9 mouse cellular contexts compared by ENCODE assay signal in the genomic region with DNA sequence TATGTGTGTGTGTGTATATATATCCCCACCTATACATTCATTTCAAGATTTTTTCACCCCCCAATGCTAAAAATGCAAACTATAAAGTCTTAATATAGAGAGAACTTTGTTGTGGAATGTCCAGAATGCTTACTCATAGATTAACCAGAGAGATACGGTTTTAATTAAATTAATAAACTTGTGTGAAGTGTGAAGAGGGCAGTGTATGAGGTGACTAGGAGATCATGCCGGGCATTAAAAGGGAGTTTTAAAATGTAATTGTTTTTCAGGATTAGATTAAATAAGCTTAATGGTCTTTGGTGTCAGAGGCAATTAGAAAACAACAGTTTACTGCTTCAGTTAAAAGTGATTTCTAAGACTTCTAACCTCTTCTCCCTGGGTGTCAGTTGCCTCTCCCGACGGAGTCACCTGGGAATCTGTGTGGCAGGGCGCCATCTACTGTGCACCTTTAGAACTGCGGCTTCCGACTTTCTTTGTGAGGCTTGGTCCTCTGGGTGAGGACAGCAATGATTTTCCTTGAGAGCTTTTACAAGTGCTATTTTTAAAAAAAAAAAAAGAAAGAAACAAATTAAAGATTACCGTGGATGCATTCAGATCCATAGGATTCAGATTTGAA. TPM values are rescaled to one million over a fixed set of nuclear protein-coding genes. Genes with fewer than 3 reads are reported as not detected.
DNase-seq lines count a peak whose midpoint lies in the region; ATAC-seq and TF ChIP-seq lines count a peak whose summit lies in the region.
"Had no signal": no experiment of that assay in that cellular context is flagged by ENCODE, and none has a peak within 500 bp of the region (broad histone marks: within the 10 kb centered on the region; RNA-seq: fewer than 3 reads in every experiment).

No protein-coding gene starts in this region.

- H3K4me2 ChIP-seq in lung, postnatal 0 days (replicated peaks; ENCODE audit: low read depth, low read length) = no peak overlapping the region

- no peaks in the 10 kb centered on the region for H3K36me3 ChIP-seq in lung, postnatal 0 days (ENCODE audit: insufficient read depth, low read length)

- peak; percentile 83 for TF ChIP-seq CTCF in lung, postnatal 0 days (IDR thresholded peaks at IDR 0.05)

- H3K4me1 ChIP-seq in lung, postnatal 0 days (ENCODE audit: insufficient read depth, low read depth, low read length) = no peaks in the 10 kb centered on the region

- no peak overlapping the region for H3K9ac ChIP-seq in lung, postnatal 0 days (replicated peaks; ENCODE audit: low read depth)

- H3K9me3 ChIP-seq in lung, postnatal 0 days (ENCODE audit: low read length) = no peaks in the 10 kb centered on the region

- 19% methylated on average over 8 of the region's 8 CpGs for WGBS in lung, postnatal 0 days

- ATAC-seq in lung, postnatal 0 days = no peak

- peak; percentile 48 for DNase-seq in A20 (ENCODE audit: low read depth, low spot score)
- peak; percentile 24 for DNase-seq in T-cell, adult 2 months (ENCODE audit: low spot score)
- DNase-seq in cerebellum, postnatal 4 days (ENCODE audit: low spot score in 2 of 2) = peak; percentile 71 to 82
- DNase-seq in gastrocnemius, postnatal 10 days = peak; percentile 87
- DNase-seq in layer of hippocampus, adult 11-12 months (ENCODE audit: low spot score) = peak; percentile 70
- DNase-seq in lung, postnatal 0 days (ENCODE audit: low spot score) = peak; percentile 46
- peak; percentile 55 for DNase-seq in right cerebral cortex, adult 18-20 months
- DNase-seq in urinary bladder, postnatal 14 days (ENCODE audit: low spot score) = peak; percentile 74

- H3K27me3 ChIP-seq in lung, postnatal 0 days (replicated peaks; ENCODE audit: insufficient read depth, low read length) = no peaks in the 10 kb centered on the region

- no peak overlapping the region for H3K4me3 ChIP-seq in lung, postnatal 0 days (ENCODE audit: low read depth, low read length)

- no peak for TF ChIP-seq EP300 in lung, postnatal 0 days (IDR thresholded peaks at IDR 0.05)

- H3K27ac ChIP-seq in lung, postnatal 0 days (ENCODE audit: low read length) = no peak overlapping the region

RNA-seq across cellular contexts. Expression of gene Rfpl4b, which starts 27.4 kb away (rescaled TPM):
- not detected for total RNA-seq in gastrocnemius, postnatal 10 days (2021)
- polyA plus RNA-seq in lung, postnatal 0 days (2015; fragmentation: Nextera tagmentation; extraction: Ambion mirVana) = not detected in 2 replicates
- polyA plus RNA-seq: heart, embryonic 14.5 days had no signal

Comparison
In these comparisons a context has a peak if more than half of its experiments do, and no peak if none do; other contexts are left out.
1. DNase-seq: peak in every context shown above with its lines; median percentile 87 in gastrocnemius, postnatal 10 days; 76 in cerebellum, postnatal 4 days; 74 in urinary bladder, postnatal 14 days; 70 in layer of hippocampus, adult 11-12 months; 55 in right cerebral cortex, adult 18-20 months; 48 in A20; 46 in lung, postnatal 0 days; 24 in T-cell, adult 2 months.